Mouse (Mus musculus) mouse trophoblast stem cell (cell line): ENCODE data around the gene Xpc.
"Not testable (repeated sequence)": the region's sequence is repeated elsewhere in the genome, so short reads cannot be mapped to it uniquely, and the experiment has no call there.

Experiments used
- in situ Hi-C, 2 experiments: fragments of 300-500 bp; cut with MseI, MboI; formaldehyde crosslinking; loops; 2 replicates in 1 of 2; 3 replicates in 1 of 2; pipeline ENCODE4 v1.15.1; 2025

Gene Xpc

DNA sequence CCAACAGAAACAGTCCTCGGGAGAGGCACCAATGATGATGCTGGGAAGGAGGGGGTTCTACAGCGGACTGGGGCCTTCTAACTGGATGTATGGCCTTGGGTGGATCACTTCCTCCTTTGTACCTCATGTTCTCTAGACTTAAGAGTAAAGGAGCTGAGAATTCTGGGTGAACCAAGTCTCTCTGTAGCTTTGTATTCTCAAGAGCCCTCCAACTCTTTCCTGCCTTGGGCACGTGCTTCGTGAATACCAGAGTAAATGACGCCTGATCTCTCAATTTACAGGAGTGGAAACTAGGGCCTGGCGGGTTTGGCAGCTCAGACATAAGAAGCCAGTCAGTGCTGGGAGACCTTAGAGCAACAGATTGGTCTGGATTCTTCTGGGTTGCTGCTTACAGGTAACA, 43.4 kb downstream of the Xpc start:
- in situ Hi-C loops: no loop called here

DNA sequence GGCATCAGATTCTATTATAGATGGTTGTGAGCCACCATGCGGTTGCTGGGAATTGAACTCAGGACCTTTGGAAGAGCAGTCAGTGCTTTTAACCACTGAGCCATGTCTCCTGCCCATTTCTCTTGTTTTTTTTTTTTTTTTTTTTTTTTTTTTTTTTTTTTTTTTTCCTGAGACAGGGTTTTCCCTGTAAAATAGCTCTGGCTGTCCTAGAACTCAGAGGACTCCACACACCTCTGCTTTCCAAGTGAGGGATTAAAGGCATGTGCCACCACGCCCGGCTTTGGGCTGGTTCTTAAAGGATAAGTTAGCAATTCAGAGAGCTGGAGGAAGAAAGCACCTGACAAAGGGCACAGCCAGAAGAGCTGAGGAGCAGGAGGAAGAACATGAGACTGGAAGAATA, 44.3 kb downstream of the Xpc start:
- in situ Hi-C loops: not testable (repeated sequence)

DNA sequence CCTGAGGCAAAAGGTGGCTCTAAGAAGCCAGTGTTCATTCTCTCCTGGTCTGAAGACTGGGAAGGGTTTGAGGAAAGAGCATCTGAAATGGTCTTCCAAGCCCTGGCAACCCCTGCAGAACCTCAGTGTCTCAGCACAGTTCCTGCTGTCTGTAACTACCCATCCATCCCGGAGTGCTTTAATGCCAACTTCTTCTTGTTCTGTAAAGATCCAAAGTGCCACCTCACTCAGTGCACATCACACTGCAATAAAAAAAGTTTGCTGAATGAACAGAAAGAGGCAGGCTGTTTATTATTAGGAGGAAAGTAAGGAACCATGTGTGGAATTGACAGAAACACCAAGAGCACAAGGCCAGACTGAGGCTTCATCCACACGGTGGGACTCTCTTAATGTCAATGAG, 45.0 kb downstream of the Xpc start:
- in situ Hi-C loops: no loop called here

DNA sequence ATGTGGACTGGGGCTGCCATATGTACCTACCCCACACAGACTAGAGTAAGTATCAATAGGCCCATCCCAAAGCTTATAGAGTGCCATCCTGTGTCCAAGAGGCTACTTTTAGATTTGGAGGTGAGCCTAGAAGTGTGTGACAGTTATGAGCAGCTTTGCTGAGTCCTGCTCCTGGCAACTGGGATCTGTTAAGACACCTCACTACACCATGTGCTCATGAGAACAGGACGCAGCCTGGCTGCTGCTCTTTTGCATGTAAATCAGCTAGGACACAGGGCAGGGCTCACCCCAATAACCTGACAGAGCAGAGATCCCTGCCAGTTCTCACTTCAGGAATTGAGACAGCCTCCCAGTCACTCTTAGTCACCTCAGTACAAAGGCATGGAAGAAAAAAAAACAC, 48.6 kb downstream of the Xpc start:
- in situ Hi-C loops: no loop called here

DNA sequence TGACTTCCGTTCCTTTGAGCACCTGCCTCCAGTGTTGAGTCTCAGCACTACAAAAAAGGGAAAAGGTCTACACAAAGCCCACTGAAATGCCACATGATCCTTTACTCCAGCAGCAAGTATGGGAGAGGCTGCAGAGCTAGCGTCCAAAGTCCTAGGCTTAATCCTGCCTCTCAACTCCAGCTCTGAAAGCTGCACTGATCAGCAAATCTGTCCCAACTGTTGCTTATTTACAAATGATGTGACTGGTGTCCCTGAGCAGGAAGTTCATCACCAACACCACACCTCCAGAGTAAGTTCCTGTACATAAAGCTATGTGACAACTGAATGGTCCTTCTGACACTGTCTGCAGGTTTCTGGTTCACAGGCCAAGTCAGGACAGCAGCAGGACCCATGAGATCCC, 49.9 kb downstream of the Xpc start:
- in situ Hi-C loops: no loop called here

DNA sequence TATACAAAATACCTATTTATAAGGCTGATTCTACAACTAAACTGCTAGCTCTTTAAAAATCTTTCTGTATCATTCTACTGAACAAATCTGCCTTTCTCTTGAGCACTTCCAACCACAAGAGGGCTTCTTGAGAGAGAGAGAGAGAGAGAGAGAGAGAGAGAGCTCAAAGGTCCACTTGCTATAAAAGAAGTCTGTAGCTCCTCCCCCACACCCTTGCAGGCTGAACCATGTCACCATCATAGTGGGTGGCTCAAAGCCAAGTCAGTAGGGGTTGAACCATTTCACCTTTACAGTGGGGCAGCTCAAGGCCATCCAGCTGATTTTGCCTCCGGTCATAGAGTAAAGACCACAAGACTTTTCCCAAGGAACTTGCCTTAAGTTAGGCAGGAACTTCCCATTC, 56.2 kb downstream of the Xpc start:
- in situ Hi-C loops: no loop called here

DNA sequence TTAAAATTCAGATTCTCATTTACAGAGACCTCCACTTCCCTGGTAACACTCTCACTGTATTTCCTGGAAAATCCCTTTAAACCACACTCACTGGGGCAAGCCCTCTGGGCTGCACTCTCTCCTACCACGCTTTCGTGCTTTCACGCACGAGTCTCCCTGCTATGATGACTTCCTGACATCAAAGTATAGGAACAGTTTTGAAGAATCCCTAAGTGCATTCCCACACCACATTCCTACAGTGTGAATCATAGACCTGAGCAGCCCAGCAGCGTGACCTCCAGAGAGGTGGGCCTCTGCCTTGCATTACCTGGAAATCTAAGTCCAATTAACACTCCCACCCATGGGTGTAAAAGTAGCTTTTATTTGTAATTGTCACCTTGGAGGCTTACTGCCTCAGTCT, 61.1 kb downstream of the Xpc start:
- in situ Hi-C loops: no loop called here

DNA sequence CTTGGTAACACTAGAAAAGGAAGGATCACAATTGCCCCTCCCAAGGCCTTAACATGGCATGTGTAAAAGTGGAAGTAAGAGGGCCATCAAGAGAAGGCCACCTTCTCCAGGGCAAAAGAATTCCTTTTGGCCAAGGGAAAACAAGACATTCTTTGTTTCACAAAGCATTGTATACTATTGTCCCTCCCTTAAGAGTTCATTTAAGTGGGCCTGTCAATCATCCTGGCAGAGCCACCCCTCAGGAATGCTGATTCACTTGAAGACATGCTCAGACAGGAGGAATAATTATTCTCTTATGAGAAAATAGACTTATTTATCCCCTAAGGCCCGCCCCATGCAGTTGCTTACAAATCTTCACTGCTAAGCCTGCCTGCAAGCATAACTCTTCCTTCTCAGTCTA, 63.6 kb downstream of the Xpc start:
- in situ Hi-C loops: no loop called here

DNA sequence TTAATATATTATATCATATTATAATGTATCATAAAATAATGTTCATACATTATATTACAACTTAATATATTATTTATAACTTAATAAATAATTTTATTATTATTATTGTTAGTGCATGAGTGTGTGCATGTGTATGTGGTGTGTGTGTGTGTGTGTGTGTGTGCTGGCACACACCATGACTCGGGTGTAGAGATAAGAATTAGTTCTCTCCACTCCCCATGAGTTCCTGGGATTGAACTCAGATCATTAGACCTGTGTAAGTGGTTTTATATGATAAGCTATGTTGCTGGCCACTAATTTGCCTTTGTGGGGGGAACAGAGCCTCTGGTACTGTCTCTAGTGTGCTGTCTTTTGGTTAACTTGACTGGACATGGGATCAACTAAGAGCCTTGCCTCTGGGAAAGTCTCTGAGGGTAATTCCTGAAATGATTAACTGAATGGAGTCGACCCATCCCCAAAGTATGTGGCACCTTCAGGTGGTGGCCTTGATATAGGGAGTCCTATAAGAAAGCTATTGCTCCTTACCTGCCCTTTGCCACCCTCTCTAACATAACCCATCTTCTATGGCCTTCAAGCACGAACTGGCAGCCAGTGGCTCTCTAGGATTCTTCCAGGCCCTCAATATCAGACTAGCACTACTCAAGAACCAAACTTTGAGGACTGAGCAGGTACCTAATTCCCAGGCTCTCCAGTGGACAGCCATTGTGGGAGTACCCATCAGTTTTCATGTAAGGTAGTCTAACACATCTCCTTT, 66.0 kb downstream of the Xpc start:
- in situ Hi-C loops: no loop called here

DNA sequence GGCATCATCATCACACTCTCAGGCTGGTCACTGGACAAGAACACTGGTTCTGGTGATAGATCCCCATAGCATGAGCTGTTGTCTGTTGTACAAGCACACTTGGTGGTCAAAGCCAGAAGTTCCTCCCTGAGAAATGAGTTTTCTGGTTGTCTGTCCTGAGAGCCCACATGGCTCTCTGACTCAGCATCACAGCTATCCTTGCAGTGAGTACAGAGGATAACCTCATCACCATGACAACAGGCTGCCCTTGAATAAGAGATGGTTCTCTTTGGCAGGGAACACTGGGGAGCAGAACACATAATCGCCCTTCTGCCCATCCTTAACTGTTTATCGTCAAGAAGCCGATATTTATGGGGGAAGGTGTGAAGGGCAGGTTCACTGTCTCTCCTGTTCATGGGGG, 70.4 kb downstream of the Xpc start:
- in situ Hi-C loops: no loop called here

DNA sequence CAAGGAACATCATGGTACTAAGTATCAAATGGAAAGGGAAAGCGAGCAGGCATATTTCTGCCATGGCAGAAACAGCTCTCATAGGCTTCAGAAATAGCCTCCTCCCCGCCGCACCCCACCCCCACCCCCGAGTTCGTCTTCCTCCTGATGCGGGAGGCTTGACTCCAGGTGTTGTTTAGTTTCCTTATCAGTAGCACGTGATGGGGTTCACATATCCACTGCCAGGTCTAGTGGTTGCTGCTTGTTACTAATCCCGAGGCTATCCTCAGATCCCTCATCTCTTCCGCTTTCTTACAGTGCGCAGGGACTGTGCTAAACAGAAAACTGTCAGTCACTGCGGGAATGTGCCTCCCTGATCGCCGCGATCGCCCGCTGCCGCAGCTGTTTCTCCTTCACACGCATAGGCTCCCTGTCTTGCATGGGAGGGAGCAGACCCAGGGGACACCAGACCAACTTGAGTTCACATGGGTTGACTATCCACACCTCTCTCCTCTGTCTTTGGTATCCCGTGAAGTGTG, 74.5 kb downstream of the Xpc start:
- in situ Hi-C loops: no loop called here

DNA sequence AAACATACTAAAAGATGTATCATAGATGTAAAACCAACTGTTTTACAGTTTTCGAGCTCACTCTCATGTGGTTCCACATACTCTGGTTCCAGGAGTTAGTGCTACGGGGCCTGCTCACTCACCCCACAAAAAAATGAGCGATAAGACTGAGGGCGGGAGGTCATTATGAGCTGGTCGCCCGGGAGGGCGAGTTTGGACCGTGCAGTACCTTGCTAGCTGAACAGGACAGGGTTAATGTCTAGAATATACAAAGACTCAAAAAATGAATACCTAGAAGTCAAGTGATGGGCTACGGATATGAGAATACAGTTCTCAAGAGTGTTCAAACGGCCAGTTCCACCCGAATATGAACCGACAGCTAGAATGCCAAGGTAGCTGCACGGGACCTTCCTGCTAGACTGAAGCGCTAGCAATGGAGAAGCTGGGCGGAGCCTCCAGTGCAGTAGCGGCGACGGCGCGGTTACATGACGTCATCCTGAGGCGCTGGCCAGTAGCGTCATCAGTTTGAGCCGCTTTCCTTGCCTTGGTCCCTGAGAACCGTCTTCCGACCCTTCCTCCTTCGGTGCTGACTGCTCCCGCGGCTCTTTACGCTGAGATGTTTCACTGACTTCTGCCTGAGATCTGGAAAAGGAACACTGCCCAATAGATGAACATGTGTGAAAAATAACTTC, 75.1 kb downstream of the Xpc start:
- in situ Hi-C loops: no loop called here
